Mouse (Mus musculus): ENCODE data around the gene Samhd1. TPM values are rescaled to one million over a fixed set of nuclear protein-coding genes. Genes with fewer than 3 reads are reported as not detected.

Samhd1 gene
- total RNA-seq, 2 experiments from 2014 or later, result 16.7 to 17.4 TPM

GRCm38 (mm10) chr2:157066731-157067430 lies 68.2 kb downstream of the Samhd1 start:
- no peak for DNase-seq (ENCODE audit: extremely low spot score in 1 of 2, low spot score in 2 of 2)
- intact Hi-C loops (cut with DNase I), result no loop called here

DNA sequence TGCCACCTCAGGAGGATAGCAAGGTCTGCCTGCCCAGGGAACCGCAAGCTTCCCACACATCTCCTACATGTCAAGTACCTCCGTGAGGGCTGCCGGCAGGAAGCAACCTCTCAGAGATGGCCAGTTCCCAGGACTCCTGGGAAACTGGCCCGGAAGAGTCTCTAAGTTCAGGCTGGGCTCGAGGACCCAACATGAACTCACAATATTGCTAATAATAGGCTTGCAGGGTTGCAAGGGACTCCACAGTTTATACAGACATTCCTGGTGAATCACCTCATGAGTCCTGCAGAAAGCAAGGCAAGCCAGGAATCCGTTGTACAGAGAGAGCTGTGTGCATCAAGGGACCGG lies 69.2 kb downstream of the Samhd1 start:
- intact Hi-C loops (cut with DNase I), result no loop called here
- DNase-seq (ENCODE audit: extremely low spot score in 1 of 2, low spot score in 2 of 2), result no peak

- DNase-seq (ENCODE audit: extremely low spot score in 1 of 2, low spot score in 2 of 2), result no peak
- intact Hi-C loops (cut with DNase I), result no loop called here
Measured at GRCm38 (mm10) chr2:157064978-157065878, 69.8 kb downstream of the Samhd1 start.

DNA sequence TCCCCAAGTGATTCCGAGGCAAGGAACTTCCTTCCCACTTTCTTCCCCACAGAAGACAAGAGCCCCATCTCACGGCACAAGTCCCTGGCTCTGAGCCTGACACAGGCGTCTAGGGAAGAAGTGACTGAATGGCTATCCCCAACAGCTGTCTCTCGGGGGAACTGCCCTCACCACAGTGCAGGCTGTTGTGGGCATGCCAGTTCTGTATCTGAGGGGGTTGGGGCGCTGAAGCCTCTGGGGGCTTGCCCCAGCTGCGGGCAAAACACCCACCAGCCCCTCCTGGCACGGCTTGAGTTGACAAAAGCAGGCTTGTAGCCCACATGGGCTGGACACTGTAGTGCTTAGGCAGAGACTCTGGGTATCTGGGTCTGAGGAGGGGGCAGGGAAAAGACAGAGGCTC lies 70.9 kb downstream of the Samhd1 start:
- peak in 1 of 2 experiments; percentile 76 for DNase-seq (ENCODE audit: extremely low spot score in 1 of 2, low spot score in 2 of 2)
- intact Hi-C loops (cut with DNase I), result no loop called here

GRCm38 (mm10) chr2:157063241-157063700 lies 71.8 kb downstream of the Samhd1 start:
- intact Hi-C loops (cut with DNase I), result no loop called here
- no peak for DNase-seq (ENCODE audit: extremely low spot score in 1 of 2, low spot score in 2 of 2)

GRCm38 (mm10) chr2:157060557-157061305 lies 74.3 kb downstream of the Samhd1 start:
- intact Hi-C loops (cut with DNase I), result no loop called here
- no peak for DNase-seq (ENCODE audit: extremely low spot score in 1 of 2, low spot score in 2 of 2)

GRCm38 (mm10) chr2:157060037-157060436 lies 75.0 kb downstream of the Samhd1 start:
- DNase-seq (ENCODE audit: extremely low spot score in 1 of 2, low spot score in 2 of 2), result no peak
- intact Hi-C loops (cut with DNase I), result no loop called here

DNA sequence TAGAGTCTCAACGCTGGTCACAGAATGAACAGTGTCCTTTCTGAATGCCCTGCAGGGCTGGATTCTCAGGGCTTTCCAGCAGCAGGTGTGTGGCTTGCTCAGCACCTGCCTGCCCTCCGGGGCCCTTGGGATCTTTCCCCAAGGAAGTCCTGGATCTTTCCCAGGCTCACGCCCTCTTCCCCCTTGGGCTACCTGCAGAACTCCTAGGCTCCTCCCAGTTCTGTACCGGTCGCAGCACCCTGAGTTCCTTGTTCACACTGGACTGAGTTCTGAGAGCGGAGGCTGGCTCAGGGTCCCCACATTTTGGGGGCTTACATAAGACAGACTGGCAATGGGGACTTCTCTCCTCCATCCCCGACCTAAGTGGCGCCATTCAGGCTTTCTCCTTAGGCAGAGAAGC lies 75.9 kb downstream of the Samhd1 start:
- intact Hi-C loops (cut with DNase I), result no loop called here
- DNase-seq (ENCODE audit: extremely low spot score in 1 of 2, low spot score in 2 of 2), result no peak

DNA sequence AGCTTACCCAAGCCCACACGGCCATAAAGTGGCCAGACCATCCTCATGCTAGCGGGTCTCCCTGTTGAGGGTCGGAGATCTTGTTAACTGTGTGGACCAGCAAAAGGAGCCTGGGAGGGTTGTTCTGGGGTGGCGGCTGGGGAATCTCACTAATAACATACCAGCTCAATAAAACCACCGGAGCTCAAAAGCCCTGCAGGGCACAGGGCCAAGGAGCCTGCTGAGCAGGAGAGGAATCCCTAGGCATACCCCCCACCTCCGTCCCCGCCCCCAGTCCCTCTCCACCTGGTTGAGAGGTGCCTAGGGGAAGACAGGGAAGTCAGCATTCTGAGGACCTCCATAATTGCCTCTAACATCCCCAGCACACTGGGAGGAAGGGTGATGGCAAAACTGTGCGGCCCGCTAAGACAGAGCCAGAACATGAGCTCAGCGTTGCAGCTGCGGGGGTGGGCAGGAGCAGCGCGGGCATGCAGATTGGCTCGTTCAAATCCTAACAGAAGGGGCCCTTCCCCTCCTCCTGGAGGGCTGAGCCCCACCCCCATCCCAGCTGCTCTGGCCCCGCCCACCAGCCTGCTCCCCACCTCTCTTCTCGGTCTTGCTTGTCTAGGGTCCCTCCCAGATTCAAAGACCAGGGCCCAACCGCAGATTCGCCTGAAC lies 76.6 kb downstream of the Samhd1 start:
- DNase-seq (ENCODE audit: extremely low spot score in 1 of 2, low spot score in 2 of 2), result peak; percentile 80 to 90
- intact Hi-C loops (cut with DNase I), result no loop called here

DNA sequence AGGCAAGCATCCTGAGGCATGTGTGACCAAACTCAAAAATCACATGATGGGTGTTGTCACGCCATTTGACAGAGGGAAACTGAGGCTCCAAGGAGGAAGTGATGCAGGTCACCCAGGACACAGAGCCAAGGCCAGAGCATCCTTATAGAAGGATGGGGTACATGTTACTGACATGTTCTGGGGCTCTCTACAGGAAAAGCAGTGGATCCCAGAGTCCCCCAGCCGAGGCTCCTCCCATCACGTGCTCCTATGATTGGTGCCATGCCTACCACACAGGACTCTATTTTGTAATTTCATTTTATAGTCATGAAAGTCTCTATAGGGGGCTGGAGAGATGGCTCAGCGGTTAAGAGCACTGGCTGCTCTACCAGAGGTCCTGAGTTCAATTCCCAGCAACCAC lies 77.3 kb downstream of the Samhd1 start:
- no peak for DNase-seq (ENCODE audit: extremely low spot score in 1 of 2, low spot score in 2 of 2)
- intact Hi-C loops (cut with DNase I), result no loop called here

GRCm38 (mm10) chr2:157057186-157057585 lies 77.9 kb downstream of the Samhd1 start:
- no peak for DNase-seq (ENCODE audit: extremely low spot score in 1 of 2, low spot score in 2 of 2)
- intact Hi-C loops (cut with DNase I), result no loop called here

DNA sequence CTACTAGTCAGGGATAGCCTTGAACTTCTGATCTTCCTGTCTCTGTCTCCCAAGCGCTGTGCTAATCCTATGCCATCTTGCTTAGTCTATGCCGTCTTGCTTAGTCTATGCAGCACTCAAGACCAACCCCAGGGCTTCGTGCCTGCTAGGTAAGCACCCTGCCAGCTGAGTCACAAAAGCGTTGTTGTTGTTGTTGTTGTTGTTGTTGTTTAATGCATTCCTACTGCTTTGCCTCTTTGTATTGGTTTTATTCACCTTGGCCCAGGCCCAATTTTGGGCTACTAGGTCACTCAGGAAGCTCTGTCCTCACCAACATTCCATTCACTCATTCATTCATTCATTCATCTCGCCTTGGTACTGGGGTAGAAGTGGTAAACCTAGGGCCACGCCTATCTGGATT lies 79.3 kb downstream of the Samhd1 start:
- DNase-seq (ENCODE audit: extremely low spot score in 1 of 2, low spot score in 2 of 2), result peak in 1 of 2 experiments; percentile 18
- intact Hi-C loops (cut with DNase I), result no loop called here

DNA sequence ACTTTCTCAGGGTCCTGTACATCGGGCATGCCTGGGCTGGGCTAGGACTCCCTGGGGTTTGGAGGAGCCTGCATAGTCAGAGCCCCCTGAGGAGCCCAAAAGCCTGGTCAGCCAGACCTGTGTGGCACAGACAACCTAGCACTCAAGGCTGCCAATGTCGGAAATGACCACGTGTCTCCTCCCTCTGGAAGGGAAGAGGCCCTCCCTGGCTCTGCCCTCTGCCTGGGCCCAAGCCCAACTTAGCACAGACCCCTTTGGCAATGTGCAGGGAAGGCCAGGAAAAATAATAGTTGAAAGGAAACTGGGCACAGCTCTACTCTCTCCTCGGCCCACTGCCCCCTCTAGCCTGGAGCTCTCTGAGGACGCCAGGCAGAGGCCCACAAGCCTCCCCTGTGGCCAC lies 80.2 kb downstream of the Samhd1 start:
- intact Hi-C loops (cut with DNase I), result no loop called here
- no peak for DNase-seq (ENCODE audit: extremely low spot score in 1 of 2, low spot score in 2 of 2)

GRCm38 (mm10) chr2:157054297-157054696 lies 80.8 kb downstream of the Samhd1 start:
- DNase-seq (ENCODE audit: extremely low spot score in 1 of 2, low spot score in 2 of 2), result no peak
- intact Hi-C loops (cut with DNase I), result no loop called here

DNA sequence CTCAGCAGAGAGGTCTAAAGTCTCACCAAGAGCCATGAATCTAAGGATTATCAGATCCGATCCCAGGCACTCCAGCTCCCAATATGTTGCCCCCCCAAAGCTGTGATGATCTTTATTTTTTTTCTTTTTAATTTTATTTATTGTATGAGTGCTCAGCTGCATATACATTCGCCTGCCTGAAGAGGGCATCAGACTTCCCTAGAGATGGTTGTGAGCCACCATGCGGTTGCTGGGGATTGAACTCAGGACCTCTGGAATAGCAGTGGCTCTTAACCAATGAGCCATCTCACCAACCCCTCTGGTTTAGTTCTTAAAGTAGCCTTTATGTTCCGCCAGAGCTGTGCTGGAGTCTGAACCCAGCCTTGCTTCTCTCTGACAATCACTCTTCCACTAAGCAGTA lies 81.3 kb downstream of the Samhd1 start:
- DNase-seq (ENCODE audit: extremely low spot score in 1 of 2, low spot score in 2 of 2), result no peak
- intact Hi-C loops (cut with DNase I), result no loop called here

DNA sequence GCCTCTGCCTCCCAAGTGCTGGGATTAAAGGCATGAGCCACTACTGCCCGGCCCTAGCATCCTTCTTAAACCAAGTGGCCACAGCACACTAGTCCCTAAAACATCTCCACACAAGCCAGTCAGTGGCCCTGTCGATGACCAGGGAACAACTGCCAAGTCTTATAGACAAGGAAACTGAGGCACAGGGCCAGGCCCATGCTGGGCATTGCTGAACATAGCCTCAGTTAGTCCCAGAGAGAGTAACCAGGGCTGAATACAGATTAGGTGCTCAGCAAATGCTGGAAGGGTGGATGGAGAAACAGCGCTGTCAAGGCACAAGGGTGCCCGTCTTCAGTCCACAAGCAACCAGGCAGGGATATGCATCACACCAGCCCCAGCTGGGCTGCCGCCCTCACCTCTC lies 81.9 kb downstream of the Samhd1 start:
- DNase-seq (ENCODE audit: extremely low spot score in 1 of 2, low spot score in 2 of 2), result no peak
- intact Hi-C loops (cut with DNase I), result no loop called here

- no peak for DNase-seq (ENCODE audit: extremely low spot score in 1 of 2, low spot score in 2 of 2)
- intact Hi-C loops (cut with DNase I), result no loop called here
Measured at GRCm38 (mm10) chr2:157052448-157052847, 82.6 kb downstream of the Samhd1 start.

DNA sequence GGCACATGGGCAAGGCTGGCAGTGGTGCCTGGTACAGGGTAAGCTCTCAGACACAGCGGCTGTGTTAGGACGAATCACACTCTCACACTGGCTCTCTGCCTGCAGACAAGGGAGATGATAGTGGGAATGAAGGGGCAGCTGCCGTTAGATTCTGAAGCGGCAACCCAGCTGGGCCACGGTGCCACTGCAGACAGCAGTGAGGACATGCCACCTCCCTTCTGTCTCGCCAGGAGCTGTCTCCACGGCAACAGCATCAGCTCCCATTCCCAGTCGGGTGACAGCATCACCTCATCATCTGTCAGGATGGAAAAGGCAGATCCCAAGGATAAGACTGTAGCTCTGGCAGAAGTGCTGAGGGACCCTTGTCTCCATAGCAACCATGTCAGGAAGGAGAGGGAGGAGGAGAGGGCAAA lies 85.2 kb downstream of the Samhd1 start:
- DNase-seq (ENCODE audit: extremely low spot score in 1 of 2, low spot score in 2 of 2), result peak; percentile 71 to 77
- intact Hi-C loops (cut with DNase I), result no loop called here
